28 mouse cellular contexts compared by ENCODE assay signal in genomic region chr19:61237967-61238366, GRCm38 (mm10). TPM values are rescaled to one million over a fixed set of nuclear protein-coding genes. Genes with fewer than 3 reads are reported as not detected.
"Had no signal": no experiment of that assay in that cellular context is flagged by ENCODE, and none has a peak within 500 bp of the region (broad histone marks: within the 10 kb centered on the region; RNA-seq: fewer than 3 reads in every experiment).

No protein-coding gene starts in this region.

- H3K4me2 ChIP-seq: liver, embryonic 15.5 days; lung, embryonic 14.5 days; midbrain, embryonic 12.5 days; neural tube, embryonic 13.5 days; neural tube, embryonic 15.5 days; stomach, embryonic 15.5 days had no signal

- H3K36me3 ChIP-seq: liver, embryonic 15.5 days; midbrain, embryonic 10.5 days; midbrain, embryonic 12.5 days; neural tube, embryonic 13.5 days; neural tube, embryonic 15.5 days; stomach, embryonic 15.5 days had no signal

- H3K4me3 ChIP-seq: liver, embryonic 15.5 days; megakaryocyte, embryonic 14.5 days; midbrain, embryonic 10.5 days; midbrain, embryonic 12.5 days; myocyte; neural tube, embryonic 13.5 days; neural tube, embryonic 15.5 days; stomach, embryonic 15.5 days had no signal

- H3K27me3 ChIP-seq: liver, embryonic 15.5 days; megakaryocyte, embryonic 14.5 days; midbrain, embryonic 12.5 days; neural tube, embryonic 13.5 days; neural tube, embryonic 15.5 days; stomach, embryonic 15.5 days had no signal

- H3K27ac ChIP-seq: liver, embryonic 15.5 days; midbrain, embryonic 10.5 days; midbrain, embryonic 12.5 days; neural tube, embryonic 13.5 days; neural tube, embryonic 15.5 days; stomach, embryonic 15.5 days; stomach, postnatal 0 days had no signal

- H3K9ac ChIP-seq: liver, embryonic 15.5 days; lung, embryonic 14.5 days; midbrain, embryonic 12.5 days; neural tube, embryonic 13.5 days; neural tube, embryonic 15.5 days; stomach, embryonic 15.5 days had no signal

- H3K9me3 ChIP-seq: liver, embryonic 15.5 days; megakaryocyte, embryonic 14.5 days; midbrain, embryonic 10.5 days; midbrain, embryonic 12.5 days; neural tube, embryonic 13.5 days; neural tube, embryonic 15.5 days; stomach, embryonic 15.5 days had no signal

- H3K4me1 ChIP-seq: liver, embryonic 15.5 days; midbrain, embryonic 10.5 days; midbrain, embryonic 12.5 days; neural tube, embryonic 13.5 days; neural tube, embryonic 15.5 days; stomach, embryonic 15.5 days had no signal

- DNase-seq: lung, adult 18-20 months; lung, embryonic 14.5 days; lung, postnatal 10 days; lung, postnatal 4 days; midbrain, embryonic 14.5 days; retina, postnatal 1 day; right cerebral cortex, adult 18-20 months; right cerebral cortex, postnatal 25 days; right cerebral cortex, postnatal 4 days; spleen, adult 18-20 months; thymus, adult 2 months; thymus, postnatal 25 days; thymus, postnatal 4 days had no signal

- ATAC-seq: midbrain, embryonic 16.5 days had no signal

RNA-seq across cellular contexts. Expression of gene Gm6020, which starts 54.3 kb away (rescaled TPM):
- polyA plus RNA-seq: liver, embryonic 15.5 days; lung, embryonic 14.5 days; lung, embryonic 16.5 days; midbrain, embryonic 10.5 days; midbrain, embryonic 12.5 days; midbrain, embryonic 14.5 days; midbrain, embryonic 16.5 days; myocyte; neural tube, embryonic 11.5 days; neural tube, embryonic 13.5 days; neural tube, embryonic 15.5 days; small intestine, adult 2 months; stomach, embryonic 15.5 days; stomach, postnatal 0 days; testis, adult 2 months; thymus, adult 2 months; urinary bladder, adult 2 months had no signal

RNA-seq across cellular contexts. Expression of gene Gm21060, which starts 58.9 kb away (rescaled TPM):
- polyA plus RNA-seq: liver, embryonic 15.5 days; lung, embryonic 14.5 days; midbrain, embryonic 10.5 days; midbrain, embryonic 12.5 days; midbrain, embryonic 14.5 days; midbrain, embryonic 16.5 days; myocyte; neural tube, embryonic 11.5 days; neural tube, embryonic 13.5 days; neural tube, embryonic 15.5 days; small intestine, adult 2 months; stomach, embryonic 15.5 days; stomach, postnatal 0 days; testis, adult 2 months; thymus, adult 2 months; urinary bladder, adult 2 months had no signal
